Mouse (Mus musculus): ENCODE measurements at regions not wholly inside any gene's neighbourhood (a gene's known extent, or its start where the extent isn't known, plus 50 kb on each side); places are given as distances from the start of the nearest gene placed in this dataset.

- ATAC-seq (replicated peaks; ENCODE audit: poor library complexity), result no peak
Observed at GRCm38 (mm10) chr12:99039497-99040322, 119.3 kb downstream of the Ttc8 start.

GRCm38 (mm10) chr12:99041606-99042005 is 121.2 kb downstream of the Ttc8 start:
- no peak for ATAC-seq (replicated peaks; ENCODE audit: poor library complexity)

- no peak for ATAC-seq (replicated peaks; ENCODE audit: poor library complexity)
Observed at GRCm38 (mm10) chr12:99042918-99043862, 122.8 kb downstream of the Ttc8 start.

GRCm38 (mm10) chr12:99044477-99044876 is 124.1 kb downstream of the Ttc8 start:
- ATAC-seq (replicated peaks; ENCODE audit: poor library complexity), result no peak

- no peak for ATAC-seq (replicated peaks; ENCODE audit: poor library complexity)
Observed at GRCm38 (mm10) chr12:99050426-99050825, 130.1 kb downstream of the Ttc8 start.

GRCm38 (mm10) chr12:99052599-99052998 is 132.2 kb downstream of the Ttc8 start:
- ATAC-seq (replicated peaks; ENCODE audit: poor library complexity), result no peak

GRCm38 (mm10) chr12:99057521-99057920 is 137.1 kb downstream of the Ttc8 start:
- ATAC-seq (replicated peaks; ENCODE audit: poor library complexity), result no peak

- ATAC-seq (replicated peaks; ENCODE audit: poor library complexity), result no peak
Observed at GRCm38 (mm10) chr12:99058916-99059315, 138.5 kb downstream of the Ttc8 start.

- ATAC-seq (replicated peaks; ENCODE audit: poor library complexity), result no peak
Observed at GRCm38 (mm10) chr12:99059491-99059890, 139.1 kb downstream of the Ttc8 start.

- no peak for ATAC-seq (replicated peaks; ENCODE audit: poor library complexity)
Observed at GRCm38 (mm10) chr12:99060702-99061101, 140.3 kb downstream of the Ttc8 start.

- no peak for ATAC-seq (replicated peaks; ENCODE audit: poor library complexity)
Observed at GRCm38 (mm10) chr12:99063441-99063840, 143.1 kb downstream of the Ttc8 start.

GRCm38 (mm10) chr12:99063885-99064284 is 143.5 kb downstream of the Ttc8 start:
- no peak for ATAC-seq (replicated peaks; ENCODE audit: poor library complexity)

GRCm38 (mm10) chr12:99067962-99068361 is 147.6 kb downstream of the Ttc8 start:
- peak; percentile 93 for ATAC-seq (replicated peaks; ENCODE audit: poor library complexity)

- 0 out of 2 replicates have a peak, but pooled peaks have one; percentile 23 for ATAC-seq (replicated peaks; ENCODE audit: poor library complexity)
Observed at GRCm38 (mm10) chr12:99073766-99074165, 153.4 kb downstream of the Ttc8 start.

- no peak for ATAC-seq (replicated peaks; ENCODE audit: poor library complexity)
Observed at GRCm38 (mm10) chr12:99077366-99077765, 157.0 kb downstream of the Ttc8 start.

GRCm38 (mm10) chr12:99079873-99080272 is 159.5 kb downstream of the Ttc8 start:
- ATAC-seq (replicated peaks; ENCODE audit: poor library complexity), result peak; percentile 41

- no peak for ATAC-seq (replicated peaks; ENCODE audit: poor library complexity)
Observed at GRCm38 (mm10) chr12:99083616-99084015, 163.2 kb downstream of the Ttc8 start.

GRCm38 (mm10) chr12:99084144-99084543 is 163.8 kb downstream of the Ttc8 start:
- peak; percentile 99 for ATAC-seq (replicated peaks; ENCODE audit: poor library complexity)

GRCm38 (mm10) chr12:99087286-99087685 is 166.9 kb downstream of the Ttc8 start:
- no peak for ATAC-seq (replicated peaks; ENCODE audit: poor library complexity)

- ATAC-seq (replicated peaks; ENCODE audit: poor library complexity), result no peak
Observed at GRCm38 (mm10) chr12:99091770-99092169, 171.4 kb downstream of the Ttc8 start.

GRCm38 (mm10) chr12:99093151-99093550 is 172.8 kb downstream of the Ttc8 start:
- no peak for ATAC-seq (replicated peaks; ENCODE audit: poor library complexity)

- peak; percentile 57 for ATAC-seq (replicated peaks; ENCODE audit: poor library complexity)
Observed at GRCm38 (mm10) chr12:99093989-99094388, 173.6 kb downstream of the Ttc8 start.

All from megakaryocyte progenitor cell, adult 5-6 weeks (primary cell).